Mouse (Mus musculus) adipocyte (in vitro differentiated cells): ENCODE measurements around the gene Klhl30.

Source experiments
- DNase-seq: peaks from one replicate; pipeline ENCODE4 v3.0.0-alpha.2; 2016; ENCODE audit warnings: low spot score

Gene Klhl30

GRCm38 (mm10) chr1:91350841-91351240 is at the start of gene Klhl30:
TSS of gene Klhl30 (plus strand) at chr1:91351016.
- no peak for DNase-seq

- peak; percentile 50 for DNase-seq
These were observed 49.5 kb upstream of the Klhl30 start for GRCm38 (mm10) chr1:91301206-91301920.

GRCm38 (mm10) chr1:91302021-91302420 is 48.8 kb upstream of the Klhl30 start:
- DNase-seq: peak; percentile 38

- DNase-seq: no peak
These were observed 46.2 kb upstream of the Klhl30 start for GRCm38 (mm10) chr1:91304621-91305020.

- DNase-seq: no peak
These were observed 41.3 kb upstream of the Klhl30 start for GRCm38 (mm10) chr1:91309366-91310085.

- DNase-seq: no peak
These were observed 38.5 kb upstream of the Klhl30 start for GRCm38 (mm10) chr1:91312273-91312672.

- no peak for DNase-seq
These were observed 37.6 kb upstream of the Klhl30 start for GRCm38 (mm10) chr1:91313251-91313650.

- DNase-seq: no peak
These were observed 33.2 kb upstream of the Klhl30 start for GRCm38 (mm10) chr1:91317656-91318055.

- no peak for DNase-seq
These were observed 28.9 kb upstream of the Klhl30 start, which contains the start of gene Espnl for GRCm38 (mm10) chr1:91321760-91322438. TSS of gene Espnl (plus strand) at chr1:91322075.

GRCm38 (mm10) chr1:91324646-91325045 is 26.2 kb upstream of the Klhl30 start:
- DNase-seq: no peak

- DNase-seq: no peak
These were observed 25.3 kb upstream of the Klhl30 start for GRCm38 (mm10) chr1:91325488-91326042.

- DNase-seq: no peak
These were observed 18.7 kb upstream of the Klhl30 start for GRCm38 (mm10) chr1:91332102-91332501.

GRCm38 (mm10) chr1:91333582-91333981 is 17.2 kb upstream of the Klhl30 start:
- no peak for DNase-seq

- DNase-seq: no peak
These were observed 13.5 kb upstream of the Klhl30 start for GRCm38 (mm10) chr1:91337355-91337754.

GRCm38 (mm10) chr1:91344001-91344400 is 6.8 kb upstream of the Klhl30 start:
- DNase-seq: no peak

GRCm38 (mm10) chr1:91344921-91345685 is 5.7 kb upstream of the Klhl30 start:
- DNase-seq: no peak

- peak; percentile 72 for DNase-seq
These were observed 3.9 kb upstream of the Klhl30 start for GRCm38 (mm10) chr1:91346892-91347291.

GRCm38 (mm10) chr1:91351249-91351648 is 433 bp downstream of the Klhl30 start:
- no peak for DNase-seq

- DNase-seq: no peak
These were observed 1.5 kb downstream of the Klhl30 start for GRCm38 (mm10) chr1:91352277-91352676.

GRCm38 (mm10) chr1:91356105-91356504 is 5.3 kb downstream of the Klhl30 start:
- no peak for DNase-seq

GRCm38 (mm10) chr1:91362113-91362512 is 11.3 kb downstream of the Klhl30 start:
- DNase-seq: no peak
